Mouse (Mus musculus): ENCODE data around the gene Ppp1r3g. TPM values are rescaled to one million over a fixed set of nuclear protein-coding genes. Genes with fewer than 3 reads are reported as not detected.
"Not testable (repeated sequence)": the region's sequence is repeated elsewhere in the genome, so short reads cannot be mapped to it uniquely, and the experiment has no call there.

The Ppp1r3g gene
- polyA plus RNA-seq, 1 experiment from 2014 or later: 0.29 TPM

GRCm38 (mm10) chr13:35989329-35989728 lies 30.7 kb downstream of the Ppp1r3g start:
- Histone ChIP-seq H3K4me3 (replicated peaks; ENCODE audit: low read depth, low read length) (no peak overlapping the region), H3K9ac (ENCODE audit: low read depth, low read length) (no peak overlapping the region), H3K4me2 (ENCODE audit: low read length) (no peak overlapping the region), H3K36me3 (ENCODE audit: insufficient read depth, low read length) (no peaks in the 10 kb centered on the region), H3K27ac (no peak overlapping the region), H3K27me3 (ENCODE audit: insufficient read depth, low read length) (no peaks in the 10 kb centered on the region), H3K4me1 (replicated peaks; ENCODE audit: insufficient read depth, low read length) (no peaks in the 10 kb centered on the region), H3K9me3 (replicated peaks; ENCODE audit: low read length) (no peaks in the 10 kb centered on the region)
- 79% methylated on average over 3 of the region's 3 CpGs for WGBS
- ATAC-seq (replicated peaks; ENCODE audit: low FRiP score, low read depth): no peak
- DNase-seq (ENCODE audit: low spot score): no peak
- no peak for TF ChIP-seq CTCF (IDR thresholded peaks at IDR 0.05; ENCODE audit: low read depth)

GRCm38 (mm10) chr13:35991185-35991584 lies 32.5 kb downstream of the Ppp1r3g start:
- not testable (repeated sequence) for H3K9me3 ChIP-seq (replicated peaks; ENCODE audit: low read length); H3K27ac ChIP-seq; H3K9ac ChIP-seq (ENCODE audit: low read depth, low read length); H3K4me3 ChIP-seq (replicated peaks; ENCODE audit: low read depth, low read length); H3K27me3 ChIP-seq (ENCODE audit: insufficient read depth, low read length); H3K4me2 ChIP-seq (ENCODE audit: low read length); H3K4me1 ChIP-seq (replicated peaks; ENCODE audit: insufficient read depth, low read length); ATAC-seq (replicated peaks; ENCODE audit: low FRiP score, low read depth); H3K36me3 ChIP-seq (ENCODE audit: insufficient read depth, low read length); DNase-seq (ENCODE audit: low spot score)
- 97% methylated on average over 19 of the region's 21 CpGs for WGBS

DNA sequence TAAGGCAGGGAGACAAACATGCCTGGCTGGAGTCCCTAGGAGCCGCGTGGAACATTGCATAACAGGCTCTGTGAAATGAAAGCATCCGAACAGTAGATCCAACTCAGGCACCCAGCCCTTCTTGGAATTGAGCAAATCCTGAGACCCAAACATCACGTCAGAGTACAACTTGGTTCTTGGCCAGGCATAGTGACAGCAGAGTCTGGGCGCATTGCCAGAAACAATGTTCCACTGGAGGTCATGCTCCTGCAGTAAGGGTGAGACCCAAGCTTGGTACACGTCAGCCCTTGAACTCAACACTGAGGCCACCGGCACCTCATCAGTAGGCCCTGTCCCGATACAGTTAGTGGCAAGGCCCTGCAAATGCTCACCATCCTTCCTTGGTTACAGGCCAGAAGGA lies 35.4 kb downstream of the Ppp1r3g start:
- Histone ChIP-seq H3K4me2 (ENCODE audit: low read length) (no peak overlapping the region), H3K4me1 (replicated peaks; ENCODE audit: insufficient read depth, low read length) (no peaks in the 10 kb centered on the region), H3K9ac (ENCODE audit: low read depth, low read length) (no peak overlapping the region), H3K27ac (no peak overlapping the region), H3K9me3 (replicated peaks; ENCODE audit: low read length) (no peaks in the 10 kb centered on the region), H3K27me3 (ENCODE audit: insufficient read depth, low read length) (no peaks in the 10 kb centered on the region), H3K36me3 (ENCODE audit: insufficient read depth, low read length) (no peaks in the 10 kb centered on the region), H3K4me3 (replicated peaks; ENCODE audit: low read depth, low read length) (no peak overlapping the region)
- no peak for TF ChIP-seq CTCF (IDR thresholded peaks at IDR 0.05; ENCODE audit: low read depth)
- no peak; the same call in 1 of the 2 replicates for ATAC-seq (replicated peaks; ENCODE audit: low FRiP score, low read depth)
- WGBS: 44% methylated on average over 8 of the region's 8 CpGs
- DNase-seq (ENCODE audit: low spot score): peak; percentile 67

DNA sequence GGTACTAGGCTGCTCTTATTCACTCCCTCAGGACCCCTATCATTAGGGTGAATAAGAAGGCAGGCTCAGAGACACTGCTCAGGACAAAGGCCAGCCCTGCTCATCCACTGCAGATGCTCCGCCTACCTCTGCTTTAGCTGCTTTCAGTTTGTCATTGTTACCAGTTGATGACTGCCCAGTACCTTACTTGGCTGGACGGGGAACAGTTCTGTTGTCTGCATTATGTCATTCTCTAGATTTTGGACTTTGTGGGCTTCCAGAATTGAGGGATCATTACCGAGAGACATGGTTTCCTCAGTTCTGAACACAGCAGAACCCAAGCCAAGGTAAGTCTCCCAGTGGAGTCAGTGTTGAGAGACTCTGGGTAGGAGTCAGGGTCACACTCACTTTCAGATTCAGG lies 36.6 kb downstream of the Ppp1r3g start:
- no peak overlapping the region for H3K9ac ChIP-seq (ENCODE audit: low read depth, low read length)
- no peak overlapping the region for H3K27ac ChIP-seq
- H3K9me3 ChIP-seq (replicated peaks; ENCODE audit: low read length): no peaks in the 10 kb centered on the region

GRCm38 (mm10) chr13:35995696-35996426 lies 37.2 kb downstream of the Ppp1r3g start:
- Histone ChIP-seq H3K27me3 (ENCODE audit: insufficient read depth, low read length) (no peaks in the 10 kb centered on the region), H3K4me2 (ENCODE audit: low read length) (no peak overlapping the region), H3K9ac (ENCODE audit: low read depth, low read length) (no peak overlapping the region), H3K9me3 (replicated peaks; ENCODE audit: low read length) (no peaks in the 10 kb centered on the region), H3K36me3 (ENCODE audit: insufficient read depth, low read length) (no peaks in the 10 kb centered on the region), H3K4me3 (replicated peaks; ENCODE audit: low read depth, low read length) (no peak overlapping the region), H3K4me1 (replicated peaks; ENCODE audit: insufficient read depth, low read length) (no peaks in the 10 kb centered on the region), H3K27ac (no peak overlapping the region)
- WGBS: 49% methylated on average over 2 of the region's 2 CpGs
- ATAC-seq (replicated peaks; ENCODE audit: low FRiP score, low read depth): no peak
- no peak for DNase-seq (ENCODE audit: low spot score)
- TF ChIP-seq CTCF (IDR thresholded peaks at IDR 0.05; ENCODE audit: low read depth): no peak

More for the DNA sequence above, 36.6 kb downstream of the Ppp1r3g start:
- H3K4me1 ChIP-seq (replicated peaks; ENCODE audit: insufficient read depth, low read length): no peaks in the 10 kb centered on the region
- ATAC-seq (replicated peaks; ENCODE audit: low FRiP score, low read depth) (no peak), DNase-seq (ENCODE audit: low spot score) (no peak)
- no peaks in the 10 kb centered on the region for H3K36me3 ChIP-seq (ENCODE audit: insufficient read depth, low read length)
- no peak overlapping the region for H3K4me2 ChIP-seq (ENCODE audit: low read length)
- no peak overlapping the region for H3K4me3 ChIP-seq (replicated peaks; ENCODE audit: low read depth, low read length)
- WGBS: 88% methylated on average over 3 of the region's 3 CpGs
- no peak for TF ChIP-seq CTCF (IDR thresholded peaks at IDR 0.05; ENCODE audit: low read depth)
- no peaks in the 10 kb centered on the region for H3K27me3 ChIP-seq (ENCODE audit: insufficient read depth, low read length)

GRCm38 (mm10) chr13:35997606-35998005 lies 39.0 kb downstream of the Ppp1r3g start:
- ATAC-seq (replicated peaks; ENCODE audit: low FRiP score, low read depth): no peak
- Histone ChIP-seq H3K27ac (no peak overlapping the region), H3K9me3 (replicated peaks; ENCODE audit: low read length) (no peaks in the 10 kb centered on the region), H3K27me3 (ENCODE audit: insufficient read depth, low read length) (no peaks in the 10 kb centered on the region), H3K36me3 (ENCODE audit: insufficient read depth, low read length) (no peaks in the 10 kb centered on the region), H3K4me1 (replicated peaks; ENCODE audit: insufficient read depth, low read length) (no peaks in the 10 kb centered on the region), H3K4me2 (ENCODE audit: low read length) (no peak overlapping the region), H3K4me3 (replicated peaks; ENCODE audit: low read depth, low read length) (no peak overlapping the region), H3K9ac (ENCODE audit: low read depth, low read length) (no peak overlapping the region)
- 90% methylated on average over 4 of the region's 4 CpGs for WGBS
- no peak for DNase-seq (ENCODE audit: low spot score)
- no peak for TF ChIP-seq CTCF (IDR thresholded peaks at IDR 0.05; ENCODE audit: low read depth)

DNA sequence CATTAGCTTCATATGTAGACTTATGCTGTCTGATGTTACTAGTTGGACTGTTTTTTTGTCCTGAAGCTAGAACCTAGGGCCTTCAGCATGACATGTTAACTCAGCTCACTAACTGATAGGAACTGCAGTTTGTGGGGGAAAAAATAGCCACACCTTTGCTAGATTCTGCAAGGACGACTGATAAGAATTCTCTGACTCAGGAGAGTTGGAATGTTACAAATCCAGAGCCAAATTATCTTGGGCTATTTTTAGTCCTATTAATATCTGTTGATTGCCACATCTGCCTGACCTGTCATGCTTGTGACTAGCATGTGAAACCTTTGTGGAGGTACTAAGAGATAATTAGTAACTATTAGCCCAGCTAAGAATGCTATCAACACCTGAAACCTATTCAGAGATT lies 42.2 kb downstream of the Ppp1r3g start:
- no peak for TF ChIP-seq CTCF (IDR thresholded peaks at IDR 0.05; ENCODE audit: low read depth)
- H3K9ac ChIP-seq (ENCODE audit: low read depth, low read length): no peak overlapping the region
- no peak for DNase-seq (ENCODE audit: low spot score)
- no peak overlapping the region for H3K4me2 ChIP-seq (ENCODE audit: low read length)
- no peak overlapping the region for H3K4me3 ChIP-seq (replicated peaks; ENCODE audit: low read depth, low read length)
- no peaks in the 10 kb centered on the region for H3K9me3 ChIP-seq (replicated peaks; ENCODE audit: low read length)
- no peak overlapping the region for H3K27ac ChIP-seq
- no peak for ATAC-seq (replicated peaks; ENCODE audit: low FRiP score, low read depth)
- H3K4me1 ChIP-seq (replicated peaks; ENCODE audit: insufficient read depth, low read length): no peaks in the 10 kb centered on the region
- H3K36me3 ChIP-seq (ENCODE audit: insufficient read depth, low read length): no peaks in the 10 kb centered on the region
- H3K27me3 ChIP-seq (ENCODE audit: insufficient read depth, low read length): no peaks in the 10 kb centered on the region
- WGBS: 83% methylated on average over 1 of the region's 1 CpGs

Measured in kidney, postnatal 0 days (tissue).